Mouse (Mus musculus) lung, adult 2 months (tissue): ENCODE results near the gene Mrc2.

Experiments used
- CTCF ChIP-seq: fragments of 200-500 bp; IDR thresholded peaks from 2 replicates; pipeline ENCODE4 v1.5.1; 2011; ENCODE audit warnings: mild to moderate bottlenecking, low read length, control low read depth; ENCODE audit not compliant: insufficient read depth
- POLR2A ChIP-seq: fragments of 200-500 bp; IDR thresholded peaks from 2 replicates; pipeline ENCODE4 v1.6.1; 2011; ENCODE audit warnings: low read depth, mild to moderate bottlenecking, control low read depth, low read length, borderline replicate concordance; ENCODE audit errors: extremely low read depth

DNA sequence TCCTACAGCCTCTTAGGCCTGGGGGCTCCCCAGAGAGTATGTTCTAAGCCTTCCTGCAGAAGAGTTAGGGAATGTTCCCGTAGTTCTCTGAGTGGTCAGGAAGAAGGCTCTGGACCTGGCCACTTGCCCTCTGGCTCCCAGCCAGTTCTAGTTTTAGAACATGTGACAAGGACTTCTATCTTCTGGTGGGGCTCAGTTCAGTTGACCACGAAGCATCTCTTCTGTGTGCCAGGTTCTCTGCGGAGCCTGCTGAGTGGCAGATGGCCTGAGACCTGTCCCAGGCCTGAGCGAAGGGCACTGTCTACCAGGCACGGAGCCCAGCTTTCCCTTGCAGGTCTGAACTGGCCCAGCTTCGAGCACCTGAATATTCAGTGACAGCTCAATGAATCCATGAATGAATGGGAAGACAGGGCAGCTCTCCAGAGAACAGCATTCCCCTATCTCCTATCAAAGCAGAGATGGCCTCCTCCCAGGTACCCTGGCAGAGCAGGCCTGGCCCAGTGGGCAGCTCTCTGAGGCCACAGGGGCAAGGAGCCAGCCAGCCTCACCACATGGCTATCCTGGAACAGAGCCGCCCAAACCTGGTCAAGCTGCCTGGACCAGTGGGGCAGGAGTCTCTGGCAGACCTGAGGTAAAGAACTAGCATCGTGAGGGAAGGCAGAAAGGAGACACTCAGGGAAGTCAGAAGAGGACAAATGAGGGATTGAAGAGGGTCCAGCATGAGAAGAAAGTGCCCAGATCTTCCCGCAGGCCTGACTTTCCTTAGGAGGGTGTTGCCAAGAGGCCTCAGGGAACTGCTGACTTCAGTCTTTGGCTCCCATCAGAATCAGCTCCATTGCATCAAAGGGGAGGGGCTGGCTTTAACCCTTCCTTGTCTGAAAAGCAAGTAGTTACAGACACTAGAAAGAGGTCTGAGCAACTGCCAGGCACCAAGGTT is 60.8 kb downstream of the Mrc2 start:
- TF ChIP-seq POLR2A (no peak), CTCF (no peak)
